Mouse (Mus musculus): Measurements from ENCODE around the gene Alms1. TPM values are rescaled to one million over a fixed set of nuclear protein-coding genes. Genes with fewer than 3 reads are reported as not detected.

Gene Alms1
- total RNA-seq (2021) = 1 to 10 TPM; 7.9 to 8.9 TPM

- intact Hi-C loops (cut with DNase I) = loop anchor here (5.0 to 10.0 kb wide), 2 partner anchors 75 to 317 kb away; partner anchors contain the start of genes Egr4 and Nat8f4
- peak; percentile 91 to 97 for DNase-seq (ENCODE audit: extremely low spot score in 1 of 2, low spot score in 2 of 2)
Observed at GRCm38 (mm10) chr6:85587396-85588143, at the start of gene Alms1. Alms1 (plus strand) TSS chr6:85587531.

- DNase-seq (ENCODE audit: extremely low spot score in 1 of 2, low spot score in 2 of 2) = no peak
- intact Hi-C loops (cut with DNase I) = no loop called here
Observed at GRCm38 (mm10) chr6:85543351-85544175, 43.8 kb upstream of the Alms1 start.

DNA sequence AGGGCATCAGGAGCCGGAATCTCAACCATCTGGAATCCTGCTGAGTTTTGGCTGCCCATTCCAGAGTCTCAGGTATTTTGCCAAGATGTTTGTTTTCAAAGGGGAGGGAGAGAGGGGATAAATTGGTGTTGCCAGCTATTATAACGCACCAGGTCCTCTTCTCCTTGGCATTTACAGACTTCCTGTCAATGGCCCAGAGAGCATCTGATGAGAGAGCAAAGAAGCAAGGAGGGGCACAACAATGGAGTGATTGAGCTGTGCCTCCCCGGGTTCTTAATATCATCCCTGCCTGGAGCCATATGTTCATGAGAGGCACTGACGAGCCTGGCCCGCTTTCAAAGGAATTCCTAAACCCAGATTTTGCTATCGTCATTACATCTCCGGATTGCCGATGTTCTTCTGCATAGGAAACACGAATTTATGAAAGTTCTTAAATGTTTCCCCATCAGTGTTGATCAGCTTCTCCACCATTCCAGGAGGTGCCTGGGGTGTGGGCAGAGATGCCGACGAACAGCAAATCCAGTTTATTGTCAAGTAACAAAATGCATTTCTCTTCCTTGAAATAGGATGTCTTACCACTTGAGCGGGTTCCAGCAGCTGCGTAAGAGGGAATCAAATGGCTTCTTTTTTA is 43.0 kb upstream of the Alms1 start:
- peak; percentile 28 to 42 for DNase-seq (ENCODE audit: extremely low spot score in 1 of 2, low spot score in 2 of 2)
- intact Hi-C loops (cut with DNase I) = no loop called here

DNA sequence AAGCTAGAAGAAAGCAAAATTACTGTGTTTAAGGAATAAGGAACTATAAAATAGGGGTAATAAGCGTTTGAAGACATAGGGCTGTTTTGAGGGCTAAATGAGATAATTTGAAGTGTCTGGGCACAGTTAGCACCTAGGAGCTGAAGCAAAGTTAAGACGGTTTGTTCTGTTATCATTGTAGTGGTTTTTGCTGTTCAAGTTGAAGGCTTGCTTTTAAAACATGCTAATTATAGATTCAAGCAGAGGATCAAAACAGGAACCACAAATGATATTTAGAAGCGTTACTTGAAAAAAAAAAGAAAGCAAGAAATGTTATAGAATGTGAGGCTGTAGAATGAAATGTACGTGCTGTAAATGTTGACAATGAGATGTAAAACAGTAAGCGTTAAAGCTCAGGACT is 39.7 kb upstream of the Alms1 start:
- intact Hi-C loops (cut with DNase I) = no loop called here
- DNase-seq (ENCODE audit: extremely low spot score in 1 of 2, low spot score in 2 of 2) = no peak

- intact Hi-C loops (cut with DNase I) = no loop called here
- DNase-seq (ENCODE audit: extremely low spot score in 1 of 2, low spot score in 2 of 2) = no peak
Observed at GRCm38 (mm10) chr6:85562374-85562773, 25.0 kb upstream of the Alms1 start.

- intact Hi-C loops (cut with DNase I) = no loop called here
- DNase-seq (ENCODE audit: extremely low spot score in 1 of 2, low spot score in 2 of 2) = no peak
Observed at GRCm38 (mm10) chr6:85572816-85573215, 14.5 kb upstream of the Alms1 start.

DNA sequence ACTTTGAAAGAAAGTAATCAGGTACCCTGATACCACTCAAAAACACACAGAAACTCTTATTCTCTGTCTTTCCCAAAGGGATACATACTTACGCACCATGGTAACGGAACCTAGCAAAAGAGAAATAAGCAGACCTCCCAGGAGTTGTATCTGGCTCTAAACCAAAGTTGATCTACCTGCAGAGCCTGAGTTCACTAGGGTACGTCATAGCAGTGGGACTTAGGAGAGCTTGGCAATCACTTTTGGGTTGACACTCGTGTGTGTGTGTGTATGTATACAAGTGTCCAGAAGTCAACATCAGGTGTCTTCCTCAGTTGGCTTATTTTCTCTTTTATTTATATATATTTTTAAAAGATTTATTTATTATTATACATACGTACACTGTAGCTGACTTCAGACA is 5.6 kb upstream of the Alms1 start:
- intact Hi-C loops (cut with DNase I) = loop anchor here (10.0 kb wide), 1 partner anchor 323 kb away; the partner anchor contains the start of gene Nat8f4
- DNase-seq (ENCODE audit: extremely low spot score in 1 of 2, low spot score in 2 of 2) = no peak

- no peak for DNase-seq (ENCODE audit: extremely low spot score in 1 of 2, low spot score in 2 of 2)
- intact Hi-C loops (cut with DNase I) = loop anchor here (5.0 to 10.0 kb wide), 2 partner anchors 72 to 320 kb away; partner anchors contain the start of genes Egr4 and Nat8f4
Observed at GRCm38 (mm10) chr6:85584612-85585011, 2.7 kb upstream of the Alms1 start.

DNA sequence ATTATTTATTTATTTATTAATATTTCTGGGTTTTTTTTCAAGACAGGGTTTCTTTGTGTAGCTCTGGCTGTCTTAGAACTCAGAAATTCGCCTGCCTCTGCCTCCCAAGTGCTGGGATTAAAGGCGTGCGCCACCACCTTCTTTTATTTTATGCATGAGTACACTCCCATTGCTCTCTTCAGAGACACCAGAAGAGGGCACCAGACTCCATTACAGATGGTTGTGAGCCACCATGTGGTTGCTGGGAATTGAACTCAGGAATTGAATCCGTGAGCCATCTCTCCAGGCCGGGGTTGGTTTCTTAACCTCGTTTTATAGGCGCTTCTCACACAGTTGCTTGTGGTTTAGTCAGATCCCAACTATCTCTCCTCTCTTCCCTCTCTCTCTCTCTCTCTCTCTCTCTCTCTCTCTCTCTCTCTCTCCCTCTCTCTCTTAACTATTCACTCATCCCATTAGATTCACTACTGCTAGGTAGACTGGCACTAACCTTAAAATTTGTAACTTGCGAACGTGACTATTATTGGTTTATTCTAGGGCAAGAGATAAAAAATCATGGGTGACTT is 445 bp upstream of the Alms1 start:
- DNase-seq (ENCODE audit: extremely low spot score in 1 of 2, low spot score in 2 of 2) = no peak
- intact Hi-C loops (cut with DNase I) = loop anchor here (5.0 to 10.0 kb wide), 2 partner anchors 75 to 318 kb away; partner anchors contain the start of genes Egr4 and Nat8f4

GRCm38 (mm10) chr6:85588164-85588563 is 833 bp downstream of the Alms1 start:
- intact Hi-C loops (cut with DNase I) = loop anchor here (5.0 to 10.0 kb wide), 2 partner anchors 76 to 317 kb away; partner anchors contain the start of genes Egr4 and Nat8f4
- DNase-seq (ENCODE audit: extremely low spot score in 1 of 2, low spot score in 2 of 2) = no peak

- DNase-seq (ENCODE audit: extremely low spot score in 1 of 2, low spot score in 2 of 2) = no peak
- intact Hi-C loops (cut with DNase I) = loop anchor here (5.0 to 10.0 kb wide), 2 partner anchors 76 to 316 kb away; partner anchors contain the start of genes Egr4 and Nat8f4
Observed at GRCm38 (mm10) chr6:85588568-85588967, 1.2 kb downstream of the Alms1 start.

- intact Hi-C loops (cut with DNase I) = no loop called here
- DNase-seq (ENCODE audit: extremely low spot score in 1 of 2, low spot score in 2 of 2) = no peak
Observed at GRCm38 (mm10) chr6:85590116-85590515, 2.8 kb downstream of the Alms1 start.

DNA sequence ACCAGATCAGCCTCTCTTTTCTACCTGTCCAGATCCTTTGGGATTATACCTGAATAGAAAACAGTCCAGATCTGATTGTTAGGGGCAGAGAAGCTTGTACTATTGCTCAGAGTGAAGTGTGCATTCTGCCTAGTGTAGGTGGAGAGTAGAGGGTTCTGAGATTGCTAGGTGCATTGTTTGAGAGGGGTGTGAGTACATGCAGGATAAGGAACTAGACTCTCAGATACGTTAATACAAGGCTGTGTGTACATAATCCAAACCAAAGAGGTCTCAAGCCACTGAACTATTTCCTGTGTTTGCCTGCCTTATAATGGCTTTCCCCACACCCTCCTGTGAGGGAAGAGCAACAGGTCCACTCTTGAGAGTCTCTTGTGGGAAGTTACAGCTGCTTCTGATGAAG is 12.0 kb downstream of the Alms1 start:
- intact Hi-C loops (cut with DNase I) = no loop called here
- no peak for DNase-seq (ENCODE audit: extremely low spot score in 1 of 2, low spot score in 2 of 2)

GRCm38 (mm10) chr6:85610511-85610910 is 23.2 kb downstream of the Alms1 start:
- no peak for DNase-seq (ENCODE audit: extremely low spot score in 1 of 2, low spot score in 2 of 2)
- intact Hi-C loops (cut with DNase I) = no loop called here

- no peak for DNase-seq (ENCODE audit: extremely low spot score in 1 of 2, low spot score in 2 of 2)
- intact Hi-C loops (cut with DNase I) = no loop called here
Observed at GRCm38 (mm10) chr6:85620826-85621225, 33.5 kb downstream of the Alms1 start.

DNA sequence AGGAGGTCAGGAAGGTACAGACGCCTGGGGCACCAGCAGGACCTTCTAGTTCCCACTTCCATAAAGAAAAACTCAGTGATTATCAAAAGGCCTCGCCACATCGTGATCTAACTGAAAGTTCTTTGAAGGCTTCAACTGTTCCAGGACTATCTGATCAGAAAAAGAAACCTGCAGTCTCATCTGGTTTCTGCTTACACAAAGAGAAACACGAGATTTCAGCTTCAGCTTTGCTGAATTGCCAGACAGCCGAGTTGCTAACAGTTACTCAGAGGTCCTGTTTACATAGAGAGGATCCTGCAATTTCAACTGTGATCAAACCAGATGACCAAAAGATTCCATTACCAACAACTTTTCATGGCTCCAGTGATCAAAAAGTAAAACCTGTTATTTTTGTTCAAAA is 34.3 kb downstream of the Alms1 start:
- no peak for DNase-seq (ENCODE audit: extremely low spot score in 1 of 2, low spot score in 2 of 2)
- intact Hi-C loops (cut with DNase I) = no loop called here

- intact Hi-C loops (cut with DNase I) = no loop called here
- DNase-seq (ENCODE audit: extremely low spot score in 1 of 2, low spot score in 2 of 2) = no peak
Observed at GRCm38 (mm10) chr6:85624511-85624910, 37.2 kb downstream of the Alms1 start.

DNA sequence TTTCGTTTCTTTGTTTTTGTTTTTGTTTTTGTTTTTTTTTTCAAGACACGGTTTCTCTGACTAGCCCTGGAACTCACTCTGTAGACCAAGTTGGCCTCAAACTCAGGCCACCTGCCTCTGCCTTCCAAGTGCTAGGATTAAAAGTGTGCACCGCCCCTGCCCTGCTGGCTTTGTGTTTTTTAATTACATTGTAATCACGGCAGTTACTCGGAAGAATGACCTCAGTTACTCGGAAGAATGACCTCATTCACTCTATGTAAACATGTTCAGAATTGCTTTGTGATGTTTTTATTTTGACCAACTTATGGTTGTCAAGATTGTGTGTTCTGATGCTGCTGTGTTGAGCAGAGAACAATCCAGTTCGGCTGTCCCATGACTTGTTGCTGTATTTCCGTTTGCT is 45.8 kb downstream of the Alms1 start:
- DNase-seq (ENCODE audit: extremely low spot score in 1 of 2, low spot score in 2 of 2) = no peak

DNA sequence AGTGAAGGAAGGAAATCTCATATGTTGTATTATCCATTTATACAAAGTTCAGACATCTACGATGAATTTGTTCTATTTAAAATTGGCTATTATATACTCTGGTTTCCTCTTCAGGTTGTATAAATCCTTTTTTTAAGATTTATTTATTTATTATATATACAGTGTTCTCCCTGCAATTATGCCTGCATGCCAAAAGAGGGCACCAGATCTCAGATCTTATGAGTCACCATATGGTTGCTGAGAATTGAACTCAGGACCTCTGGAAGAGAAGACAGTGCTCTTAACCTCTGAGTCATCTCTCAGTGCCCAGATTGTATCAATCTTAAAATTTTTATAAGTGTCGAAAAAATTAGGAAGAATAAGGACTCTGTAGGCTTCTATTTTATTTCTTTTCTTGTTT is 65.9 kb downstream of the Alms1 start:
- DNase-seq (ENCODE audit: extremely low spot score in 1 of 2, low spot score in 2 of 2) = no peak
- intact Hi-C loops (cut with DNase I) = no loop called here

More for the DNA sequence above, 45.8 kb downstream of the Alms1 start:
- intact Hi-C loops (cut with DNase I) = no loop called here

Measured in left cerebral cortex, postnatal 10 days (tissue).